Mouse (Mus musculus): ENCODE results near the gene Ncoa6. TPM values are rescaled to one million over a fixed set of nuclear protein-coding genes. Genes with fewer than 3 reads are reported as not detected.

Ncoa6 gene
- total RNA-seq, 2 experiments from 2014 or later = 11.6 to 11.8 TPM

DNA sequence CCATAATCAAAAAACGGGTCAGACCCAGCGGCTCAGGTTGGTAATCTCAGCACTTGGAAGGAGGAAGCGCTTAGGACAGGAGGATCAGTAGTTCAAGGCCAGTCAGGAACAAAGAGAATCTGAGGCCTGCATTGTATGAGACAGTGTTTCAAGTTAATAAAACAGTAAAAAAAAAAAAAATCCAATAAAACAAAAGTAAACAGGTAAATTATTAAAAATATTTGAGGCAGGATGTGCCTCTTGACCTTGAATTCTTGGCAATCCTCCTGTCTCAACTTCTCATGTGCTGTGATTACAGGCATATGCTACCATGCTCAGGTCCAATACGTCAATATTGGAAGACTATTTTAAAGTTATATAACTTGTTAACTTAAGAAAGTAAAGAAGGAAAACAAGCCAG is 30.8 kb downstream of the Ncoa6 start:
- no peak for DNase-seq (ENCODE audit: low spot score)

GRCm38 (mm10) chr2:155436445-155436844 is 37.2 kb downstream of the Ncoa6 start:
- peak; percentile 31 for DNase-seq (ENCODE audit: low spot score)

DNA sequence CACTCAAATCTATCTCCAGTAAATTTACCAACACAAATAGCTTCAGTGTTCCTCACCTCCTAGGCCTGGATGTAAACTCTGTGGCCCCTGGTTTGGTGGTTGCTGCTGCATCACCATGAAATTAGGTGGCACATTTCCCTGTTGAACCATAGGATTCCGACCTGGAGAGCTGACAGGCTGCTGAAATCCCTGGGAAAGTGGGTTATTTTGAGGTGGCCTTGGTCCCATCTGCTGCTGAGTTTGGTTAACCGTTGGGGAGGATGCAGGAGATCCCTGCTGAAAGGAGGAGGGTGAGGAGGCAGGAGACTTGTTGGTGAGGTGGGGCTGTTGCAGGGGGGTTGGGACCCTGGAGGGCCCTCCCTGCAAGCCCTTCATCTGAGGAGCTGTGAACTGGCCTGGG is 52.8 kb downstream of the Ncoa6 start:
- DNase-seq (ENCODE audit: low spot score) = no peak

GRCm38 (mm10) chr2:155404635-155405034 is 69.1 kb downstream of the Ncoa6 start:
- DNase-seq (ENCODE audit: low spot score) = no peak

DNA sequence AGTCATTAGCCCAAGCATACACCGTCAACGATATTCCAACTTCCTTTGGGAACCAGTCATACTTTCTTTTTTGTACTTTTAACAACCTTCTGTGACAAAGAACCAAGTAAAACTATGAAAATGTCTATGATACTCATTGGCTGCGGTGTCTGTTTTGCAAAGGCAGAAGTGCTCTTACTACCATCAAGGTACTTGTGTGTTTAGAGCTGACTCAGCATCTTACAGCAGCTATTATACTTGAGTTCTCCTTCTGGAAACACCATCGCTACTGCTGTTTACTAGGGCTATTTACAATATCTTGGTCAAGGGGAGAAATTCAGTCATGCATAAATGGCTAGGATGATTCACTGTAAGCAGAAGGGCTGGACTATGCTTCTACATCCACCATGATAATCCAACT is 71.8 kb downstream of the Ncoa6 start:
- no peak for DNase-seq (ENCODE audit: low spot score)

DNA sequence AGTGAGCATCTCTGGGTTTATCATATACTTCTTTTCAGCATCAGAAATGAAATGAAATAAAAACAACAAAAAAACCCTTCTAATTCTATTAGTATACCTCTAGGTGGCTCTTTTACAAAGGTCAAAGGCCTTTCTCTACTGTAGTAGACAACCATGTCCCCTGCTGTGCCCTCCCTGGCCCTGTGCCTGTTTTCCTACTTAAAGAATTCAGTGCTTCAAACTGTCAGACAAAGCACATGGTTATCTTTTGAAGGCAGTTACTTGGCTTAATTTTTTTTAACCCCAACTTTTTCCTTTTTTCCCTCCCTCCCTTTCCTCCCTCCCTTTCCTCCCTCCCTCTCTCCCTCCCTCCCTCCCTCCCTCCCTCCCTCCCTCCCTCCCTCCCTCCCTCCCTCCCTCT is 73.4 kb downstream of the Ncoa6 start:
- DNase-seq (ENCODE audit: low spot score) = no peak

GRCm38 (mm10) chr2:155394586-155394985 is 79.1 kb downstream of the Ncoa6 start:
- DNase-seq (ENCODE audit: low spot score) = no peak

- peak; percentile 65 for DNase-seq (ENCODE audit: low spot score)
Observed at GRCm38 (mm10) chr2:155388573-155388972, 85.1 kb downstream of the Ncoa6 start.

DNA sequence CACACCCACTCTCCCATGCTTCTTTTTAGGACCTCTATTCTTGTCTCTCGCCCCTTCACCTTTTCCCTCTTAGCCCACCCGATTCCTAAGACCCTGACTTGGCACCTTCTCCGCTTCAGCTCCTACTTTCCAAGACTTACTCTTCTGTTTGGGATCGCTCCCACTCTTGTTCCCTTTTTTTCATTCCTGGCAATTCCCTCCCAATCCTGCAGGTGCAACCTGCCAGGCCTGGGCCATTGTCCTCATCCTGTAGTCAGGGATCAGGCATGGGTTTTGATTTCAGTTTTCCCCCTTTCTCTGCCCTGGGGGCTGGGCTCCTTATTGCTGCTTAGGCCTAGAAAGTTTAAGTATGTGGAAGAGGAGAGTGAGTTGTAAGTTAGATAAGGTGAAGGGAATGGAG is 86.6 kb downstream of the Ncoa6 start:
- no peak for DNase-seq (ENCODE audit: low spot score)

DNA sequence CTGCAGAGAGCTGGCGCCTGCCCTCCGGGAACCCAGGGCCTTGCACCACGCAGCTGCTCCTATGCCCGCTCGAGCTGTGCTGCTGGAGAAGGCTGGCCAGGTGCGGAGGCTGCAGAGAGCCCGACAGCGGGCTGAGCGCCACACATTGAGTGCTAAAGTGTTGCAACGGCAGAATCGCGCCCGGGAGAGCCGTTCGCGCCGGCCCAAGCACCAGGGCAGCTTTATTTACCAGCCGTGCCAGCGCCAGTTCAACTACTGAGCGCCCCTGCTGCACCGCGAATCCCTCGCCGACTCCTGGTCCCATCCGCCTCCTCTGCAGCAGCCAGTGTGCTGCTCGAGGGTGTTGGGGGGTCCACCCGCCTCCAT is 87.2 kb downstream of the Ncoa6 start:
- peak; percentile 28 for DNase-seq (ENCODE audit: low spot score)

DNA sequence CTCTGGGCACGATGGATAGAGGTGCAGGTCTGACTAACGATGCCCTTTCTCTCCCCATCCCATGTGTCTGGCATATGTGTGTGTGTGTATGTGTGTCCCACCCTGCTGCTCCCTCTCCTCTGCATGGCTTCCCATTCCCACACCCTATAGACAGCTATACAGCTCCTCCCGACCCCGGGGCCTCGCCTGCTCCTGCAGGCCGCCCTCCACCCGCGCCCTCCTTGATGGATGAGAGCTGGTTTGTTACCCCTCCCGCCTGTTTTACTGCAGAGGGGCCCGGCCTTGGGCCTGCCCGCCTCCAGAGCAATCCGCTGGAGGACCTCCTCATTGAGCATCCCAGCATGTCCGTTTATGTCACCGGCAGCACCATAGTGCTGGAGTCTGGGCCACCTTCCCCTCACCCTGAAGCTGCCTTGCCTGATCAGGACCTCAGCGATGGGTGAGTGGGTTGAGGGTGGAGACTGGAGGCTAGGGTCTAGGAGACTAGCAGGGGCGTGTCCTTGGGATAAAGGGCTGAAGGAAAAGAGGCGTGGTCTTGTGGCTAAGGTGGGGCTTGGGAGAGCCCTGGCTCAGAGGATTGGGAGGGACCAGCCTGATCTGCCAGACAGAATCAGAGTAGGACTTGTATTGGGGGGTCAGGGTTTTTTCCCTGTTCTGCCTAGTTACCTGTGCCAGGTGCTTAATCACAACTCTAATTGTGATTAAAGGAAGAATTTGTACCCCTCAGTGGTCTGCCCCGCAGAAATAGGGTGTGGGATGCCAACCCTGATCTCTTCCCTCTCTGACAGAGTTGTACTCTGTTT is 87.8 kb downstream of the Ncoa6 start:
- DNase-seq (ENCODE audit: low spot score) = peak; percentile 15

GRCm38 (mm10) chr2:155385090-155385489 is 88.6 kb downstream of the Ncoa6 start:
- peak; percentile 86 for DNase-seq (ENCODE audit: low spot score)

GRCm38 (mm10) chr2:155382791-155383438 is 90.8 kb downstream of the Ncoa6 start:
- peak; percentile 87 for DNase-seq (ENCODE audit: low spot score)

DNA sequence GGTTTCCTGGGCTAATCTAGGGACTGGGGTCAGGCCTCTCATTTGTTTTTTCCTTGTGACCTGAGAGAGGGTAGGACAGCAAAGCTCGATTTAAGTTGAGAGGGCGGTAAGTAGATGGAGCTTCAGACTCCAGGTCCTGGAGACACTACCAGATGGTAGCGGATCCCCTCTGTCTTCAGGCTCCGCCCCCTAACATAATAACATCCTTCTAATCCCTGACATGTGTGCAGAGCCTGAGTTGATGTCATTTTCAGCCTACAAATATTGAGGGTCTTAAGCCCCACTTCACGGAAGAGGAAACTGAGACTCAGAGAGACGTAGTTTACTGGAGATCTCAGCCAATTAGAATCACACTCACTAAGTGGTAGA is 91.4 kb downstream of the Ncoa6 start:
- no peak for DNase-seq (ENCODE audit: low spot score)

DNA sequence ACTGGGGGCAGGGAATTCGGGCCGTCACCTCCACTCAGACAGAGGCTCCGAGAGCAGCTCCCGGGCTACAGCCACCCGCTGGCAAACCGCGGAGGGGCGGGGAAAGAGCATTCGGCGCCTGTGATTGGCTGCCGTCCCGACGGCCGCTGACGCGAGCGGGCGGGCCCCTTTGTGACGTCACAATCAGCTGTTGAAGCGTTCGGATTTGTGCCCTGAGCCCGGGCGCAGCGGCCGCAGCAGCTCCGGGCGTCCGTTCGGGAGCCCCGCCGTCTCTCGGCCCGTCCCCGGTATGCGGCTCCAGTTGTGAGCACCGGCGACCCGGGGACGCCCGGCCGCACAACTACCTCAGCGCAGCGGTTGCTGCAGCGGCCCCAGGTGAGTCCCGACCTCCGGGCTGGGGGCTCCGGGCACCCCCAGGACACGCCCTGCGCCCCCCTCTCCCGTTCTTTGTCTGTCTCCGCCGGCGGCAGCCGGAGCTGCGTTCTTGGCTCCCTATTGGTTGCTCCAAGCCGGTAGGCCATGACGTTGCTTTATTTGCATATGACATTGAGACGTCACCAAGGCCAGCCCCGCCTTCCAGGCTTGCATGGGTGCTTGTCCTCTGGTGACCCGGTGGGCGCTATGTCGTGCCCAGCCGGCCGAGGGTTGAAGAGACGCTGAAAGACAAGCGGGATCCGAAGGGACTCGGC is 91.9 kb downstream of the Ncoa6 start:
- DNase-seq (ENCODE audit: low spot score) = peak; percentile 99

GRCm38 (mm10) chr2:155381060-155381437 is 92.6 kb downstream of the Ncoa6 start:
- peak; percentile 16 for DNase-seq (ENCODE audit: low spot score)

GRCm38 (mm10) chr2:155380261-155381059 is 93.2 kb downstream of the Ncoa6 start, which contains the start of gene Trp53inp2:
Gene Trp53inp2 (plus strand): TSS chr2:155381059.
- peak; percentile 24 for DNase-seq (ENCODE audit: low spot score)

DNA sequence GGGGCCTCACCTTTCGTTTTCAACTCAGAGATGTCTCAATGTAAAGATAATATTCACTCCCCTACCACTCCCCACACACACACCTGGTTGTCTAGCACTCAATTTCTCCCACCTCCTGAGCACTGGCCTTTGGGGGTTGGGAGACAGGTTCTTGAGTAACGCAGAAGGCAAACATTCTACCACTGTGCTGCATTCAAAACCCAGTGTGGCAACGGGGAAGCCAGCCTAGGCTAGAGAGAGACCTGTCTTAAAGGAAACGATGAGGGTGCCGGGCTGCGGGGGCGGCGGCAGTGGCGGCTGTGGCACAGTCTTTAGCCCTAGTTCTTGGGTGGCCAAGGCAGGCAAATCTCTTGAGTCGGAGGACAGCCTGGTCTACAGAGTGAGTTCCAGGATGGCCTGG is 97.5 kb downstream of the Ncoa6 start:
- DNase-seq (ENCODE audit: low spot score) = no peak

DNA sequence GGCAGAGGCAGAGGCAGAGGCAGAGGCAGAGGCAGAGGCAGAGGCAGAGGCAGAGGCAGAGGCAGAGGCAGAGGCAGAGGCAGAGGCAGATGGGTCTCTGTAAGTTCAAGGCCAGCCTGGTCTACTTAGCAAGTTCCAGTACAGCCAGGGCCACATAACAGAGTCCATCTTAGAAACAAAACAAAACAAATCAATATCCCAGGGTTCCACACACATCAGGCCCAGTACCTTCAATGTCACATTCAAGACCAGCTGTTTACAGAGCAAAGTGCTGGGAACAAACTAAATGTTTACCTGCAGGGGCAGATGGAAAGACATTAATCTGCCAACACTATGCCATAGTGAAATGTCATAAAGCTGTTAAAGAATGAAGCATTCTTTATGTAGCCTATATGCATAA is 99.2 kb downstream of the Ncoa6 start:
- no peak for DNase-seq (ENCODE audit: low spot score)

DNA sequence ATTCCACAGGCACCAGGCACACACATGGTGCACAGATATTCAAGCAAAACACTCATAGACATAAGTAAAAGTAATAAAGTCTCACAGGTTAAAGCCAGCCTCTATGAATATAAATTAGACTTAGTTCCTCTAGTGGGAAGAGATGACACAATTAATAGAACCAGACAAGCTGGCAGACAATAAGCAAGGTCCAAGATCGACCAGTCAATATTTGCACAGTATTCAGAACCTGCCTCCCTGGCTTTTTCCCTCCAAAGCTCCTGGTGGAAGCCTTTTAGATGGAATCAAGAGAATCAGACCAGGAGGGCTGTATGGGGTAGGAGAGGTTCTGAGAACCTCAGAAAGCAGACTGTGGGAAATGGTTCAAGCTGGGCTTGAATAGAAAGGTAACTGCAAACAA is 99.8 kb downstream of the Ncoa6 start:
- no peak for DNase-seq (ENCODE audit: low spot score)

- DNase-seq (ENCODE audit: low spot score) = no peak
Observed at GRCm38 (mm10) chr2:155373302-155373701, 100.4 kb downstream of the Ncoa6 start.

DNA sequence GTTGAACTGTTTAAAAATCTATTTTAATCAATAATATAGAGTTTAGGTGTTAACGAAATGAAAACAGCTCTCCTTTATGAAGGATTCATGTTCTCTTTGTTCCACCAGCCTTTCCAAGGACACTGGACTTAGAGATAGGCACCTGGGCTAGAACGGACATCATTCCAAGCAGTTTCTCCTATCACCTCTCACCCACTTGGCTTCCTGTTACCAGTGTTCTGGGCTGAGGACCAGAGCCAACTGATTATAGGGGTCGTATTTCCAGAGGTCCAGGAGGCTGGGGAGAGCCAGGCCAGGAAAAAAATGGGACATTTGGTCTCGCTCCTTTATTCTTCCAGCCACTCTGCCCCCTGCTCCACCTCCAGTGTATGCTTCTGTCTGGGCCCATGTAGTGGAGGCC is 101.2 kb downstream of the Ncoa6 start:
- no peak for DNase-seq (ENCODE audit: low spot score)

All from gastrocnemius, adult 18-20 months (tissue).